Mouse (Mus musculus) R1 (cell line): Measurements from ENCODE around the gene Tut7.
"Not testable (repeated sequence)": the region's sequence is repeated elsewhere in the genome, so short reads cannot be mapped to it uniquely, and the experiment has no call there.

Source experiments
- DNase-seq: peaks from one replicate; pipeline ENCODE4 v3.0.0-alpha.2; 2018; ENCODE audit warnings: low read depth, low spot score

The Tut7 gene

DNA sequence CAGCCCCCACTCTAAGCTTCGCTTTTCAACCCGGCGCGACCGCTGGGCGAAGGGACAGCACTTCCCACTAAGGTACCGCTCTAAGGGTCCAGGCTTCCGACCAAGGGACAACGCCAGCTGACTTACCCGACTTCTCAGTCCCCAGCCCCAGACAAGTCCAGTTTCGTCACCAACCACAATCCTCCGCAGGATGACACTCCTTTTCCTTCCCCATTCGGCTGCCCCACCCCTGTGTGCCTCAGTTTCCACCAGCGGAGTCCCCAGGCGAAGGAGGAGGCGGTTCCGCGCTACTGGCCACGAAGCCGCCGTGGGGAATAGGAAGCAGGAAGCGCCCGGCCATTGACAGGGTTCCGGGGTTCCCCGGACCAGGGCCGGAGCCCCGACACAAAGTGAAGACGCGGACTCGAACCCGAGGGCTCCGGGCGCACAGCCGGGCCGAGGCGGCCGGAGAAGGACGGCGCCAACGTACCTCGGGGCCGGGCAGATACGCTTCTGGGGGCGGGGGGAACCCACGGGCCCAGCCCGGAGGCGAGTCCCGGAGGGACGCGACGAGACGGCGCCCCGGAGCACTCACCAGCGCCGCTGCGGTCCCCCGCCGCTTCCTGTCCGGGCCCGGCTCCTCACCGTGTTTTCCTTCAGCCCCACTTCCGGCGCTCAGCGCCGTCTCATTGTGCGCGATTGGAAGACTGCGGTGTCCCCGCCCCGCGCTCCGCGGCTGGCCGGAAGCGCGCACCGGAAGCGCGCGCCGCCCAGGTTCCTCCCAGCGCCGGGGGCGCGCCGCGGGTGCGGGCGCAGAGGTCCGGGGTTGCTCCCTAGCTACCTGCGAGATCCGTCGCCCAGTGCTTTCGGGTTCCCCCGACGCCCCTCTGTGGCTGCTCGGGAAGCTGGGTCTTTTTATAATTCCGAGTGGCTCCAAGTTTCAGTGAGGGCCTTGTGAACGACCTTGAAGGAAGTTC lies at the start of gene Tut7:
Tut7 (minus strand) TSS at position 641 of the 956 bp plus-strand sequence.
- peak; percentile 96 for DNase-seq

- DNase-seq, result no peak
Measured at GRCm38 (mm10) chr13:59872446-59872845, 49.5 kb upstream of the Tut7 start.

DNA sequence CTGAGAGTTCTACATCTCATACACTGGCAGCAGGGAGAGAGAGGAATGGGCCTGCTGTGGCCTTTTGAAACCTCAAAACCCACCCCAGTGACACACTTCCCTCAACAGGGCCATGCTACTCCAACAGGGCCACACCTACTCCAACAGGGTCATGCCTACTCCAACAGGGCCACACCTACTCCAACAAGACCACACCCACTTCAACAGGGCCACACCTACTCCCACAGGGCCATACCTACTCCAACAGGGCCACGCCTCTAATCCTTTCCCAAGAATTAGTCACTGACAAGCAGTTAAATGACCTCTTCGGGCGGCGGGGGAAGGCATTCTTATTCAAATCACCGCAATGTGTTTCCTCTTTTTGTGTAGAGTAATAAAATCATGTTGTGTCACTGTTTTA lies 47.1 kb upstream of the Tut7 start:
- peak; percentile 95 for DNase-seq

- peak; percentile 54 for DNase-seq
Measured at GRCm38 (mm10) chr13:59868011-59868649, 45.2 kb upstream of the Tut7 start.

- no peak for DNase-seq
Measured at GRCm38 (mm10) chr13:59867103-59867502, 44.2 kb upstream of the Tut7 start.

DNA sequence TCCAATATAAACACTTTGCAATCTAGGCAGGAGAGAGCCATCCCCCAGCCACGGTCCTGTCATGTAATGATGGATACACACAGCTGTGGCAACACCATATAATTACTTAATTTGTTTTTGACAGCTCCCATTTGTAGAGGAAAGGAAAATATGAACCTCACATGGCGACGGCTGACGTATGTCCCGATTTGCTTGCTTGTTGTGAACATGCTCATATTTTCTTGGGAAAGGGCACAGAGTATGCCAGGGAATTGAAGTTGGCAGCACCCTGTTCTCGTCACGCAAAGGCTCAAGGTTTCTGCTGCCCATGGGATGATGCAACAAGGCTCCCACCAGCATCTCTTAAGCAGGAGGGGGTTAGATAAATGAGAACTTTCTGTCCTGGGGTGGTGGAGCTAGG lies 36.6 kb upstream of the Tut7 start:
- DNase-seq, result no peak

DNA sequence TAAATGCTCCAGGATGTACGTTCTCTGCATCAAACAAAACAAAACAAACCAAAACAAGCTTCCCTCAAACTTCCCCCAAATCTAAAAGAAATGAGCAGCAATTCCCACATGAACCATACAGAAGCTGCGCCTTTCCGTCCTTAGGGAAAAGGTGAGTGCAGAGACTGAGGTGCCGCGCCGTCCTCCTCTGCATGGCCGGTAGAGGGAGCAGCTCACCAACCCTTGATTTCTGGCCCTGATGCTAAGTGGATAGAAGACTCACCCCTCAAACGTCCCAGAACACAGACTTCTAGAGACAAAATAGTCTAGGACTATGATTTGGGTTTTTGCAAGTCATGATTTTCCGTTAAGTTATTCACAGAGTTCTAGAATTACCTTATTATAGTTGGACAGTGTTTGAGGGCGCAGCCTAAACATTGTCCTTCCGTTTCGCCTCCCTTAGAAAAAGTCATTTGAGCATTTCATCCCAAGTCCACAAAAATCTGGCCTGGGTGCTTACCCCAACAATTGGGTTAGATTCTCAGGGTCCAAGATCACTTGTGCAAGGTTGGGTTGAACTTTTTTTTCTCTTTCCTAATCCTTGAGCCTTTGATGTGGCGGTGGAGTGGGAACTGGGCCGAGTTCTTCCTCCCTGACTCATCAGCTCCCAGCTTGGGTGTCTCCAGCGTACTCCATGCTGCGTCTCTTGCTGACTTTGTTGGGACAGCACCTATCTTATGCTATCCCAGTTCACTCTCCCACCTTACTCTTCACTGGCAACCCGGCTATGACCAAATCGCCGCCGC lies 33.5 kb upstream of the Tut7 start:
- peak; percentile 76 for DNase-seq

DNA sequence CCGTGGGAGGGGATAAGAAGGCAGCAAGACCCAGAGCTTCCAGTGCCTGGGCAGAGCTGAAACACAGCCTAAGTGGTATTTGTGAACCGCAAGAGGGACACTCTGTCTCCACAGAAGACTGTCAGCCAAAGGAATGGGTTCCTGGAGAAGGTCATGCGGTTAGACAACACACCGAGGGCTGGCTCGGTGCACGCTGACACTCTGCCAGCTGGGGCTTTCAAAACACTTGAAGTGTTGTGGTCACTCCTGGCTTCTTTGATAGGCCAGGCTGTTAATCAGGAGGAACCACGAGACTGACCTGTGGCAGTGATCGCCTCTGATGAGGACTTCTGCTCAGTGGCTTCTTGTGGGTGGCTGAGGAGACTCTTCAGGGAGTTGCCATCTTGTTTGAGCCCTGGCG lies 30.5 kb upstream of the Tut7 start:
- no peak for DNase-seq

- no peak for DNase-seq
Measured at GRCm38 (mm10) chr13:59850373-59850772, 27.4 kb upstream of the Tut7 start.

- no peak for DNase-seq
Measured at GRCm38 (mm10) chr13:59844661-59845060, 21.7 kb upstream of the Tut7 start.

DNA sequence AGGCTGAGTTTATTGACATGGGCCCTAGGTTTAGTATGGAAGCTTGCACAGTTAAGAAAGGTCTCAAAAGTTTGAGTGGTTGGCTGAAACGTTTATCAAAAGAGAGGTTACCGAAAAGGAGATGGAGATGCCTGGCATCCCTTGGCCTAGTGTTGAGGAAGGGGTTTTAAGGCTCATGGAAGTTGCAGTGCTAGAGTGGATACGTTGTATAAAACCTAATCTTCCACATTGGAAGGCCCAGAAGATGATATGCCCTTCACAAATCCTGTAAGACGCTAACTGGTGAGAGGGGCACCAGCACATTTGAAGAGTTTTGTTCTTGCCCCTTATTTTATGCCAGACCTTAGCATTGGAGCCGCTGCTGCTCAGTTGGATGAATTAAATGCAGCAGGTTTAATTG lies 21.0 kb upstream of the Tut7 start:
- DNase-seq, result no peak

DNA sequence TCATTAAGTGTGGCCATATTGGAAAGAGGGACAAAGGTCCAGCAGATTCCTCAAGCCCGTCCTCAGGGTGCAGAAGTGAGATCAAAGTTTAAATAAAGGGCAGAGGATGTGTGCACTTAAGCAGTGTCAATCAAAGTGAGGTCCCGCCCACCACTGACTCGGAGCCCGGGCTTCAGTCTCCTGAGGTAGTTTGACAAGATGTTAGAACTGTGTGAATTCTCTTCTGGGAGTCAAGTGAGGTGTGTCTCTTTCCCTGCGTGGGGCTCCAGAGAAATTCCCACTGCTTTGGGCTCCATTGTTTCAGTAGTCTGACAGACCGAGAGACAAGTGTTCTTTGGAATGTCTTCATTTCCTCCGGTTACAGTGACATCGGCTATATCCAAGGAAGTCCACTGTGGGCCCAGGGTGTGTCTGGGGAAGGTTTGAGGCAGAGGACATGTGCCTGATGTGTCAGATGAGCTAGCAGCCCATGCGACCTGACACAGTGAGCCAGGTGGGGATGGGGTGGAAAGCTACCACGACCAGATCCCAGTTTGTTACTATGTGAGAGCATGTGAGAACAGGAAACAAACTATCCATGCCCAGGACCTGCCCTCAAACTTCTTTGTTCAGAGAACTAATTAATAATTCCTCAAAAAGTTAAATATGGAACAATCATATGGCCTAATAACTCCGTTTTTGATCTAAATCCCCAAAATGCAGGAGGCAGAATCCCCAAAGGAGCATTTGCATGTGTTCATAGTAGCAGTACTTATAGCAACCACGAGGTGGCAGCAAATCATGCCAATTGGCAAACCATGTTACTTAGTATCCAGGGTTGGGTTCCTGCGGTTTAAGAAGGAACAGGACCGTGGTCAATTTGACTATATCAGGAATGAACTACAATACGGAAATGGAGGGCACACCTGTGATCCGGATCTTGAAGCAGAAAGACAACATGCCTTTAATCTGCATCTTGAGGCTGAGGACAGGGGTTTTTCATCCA lies 19.6 kb upstream of the Tut7 start:
- peak; percentile 84 for DNase-seq

- not testable (repeated sequence) for DNase-seq
Measured at GRCm38 (mm10) chr13:59841761-59842160, 18.8 kb upstream of the Tut7 start.

- DNase-seq, result peak; percentile 94
Measured at GRCm38 (mm10) chr13:59840429-59841169, 17.7 kb upstream of the Tut7 start.

DNA sequence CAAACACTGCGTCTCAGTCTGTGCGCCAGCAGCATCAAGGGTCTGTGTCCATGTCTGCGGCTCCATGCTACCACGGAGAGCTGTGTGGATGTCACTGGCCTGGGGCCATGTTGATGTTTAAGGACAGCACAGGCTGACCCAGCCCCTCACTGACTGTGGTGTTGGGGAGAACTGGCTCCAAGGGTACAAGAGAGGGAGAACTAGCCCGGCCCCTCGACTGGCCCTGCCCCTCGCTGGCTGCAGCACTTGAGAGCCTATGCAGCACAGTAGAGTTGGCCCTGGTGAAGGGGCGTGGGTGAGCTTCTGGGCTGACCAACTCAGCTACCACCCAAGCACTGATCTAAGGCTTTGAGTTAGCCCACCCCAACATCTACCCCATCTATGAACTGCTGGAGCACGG lies 16.4 kb upstream of the Tut7 start:
- DNase-seq, result peak; percentile 32

- no peak for DNase-seq
Measured at GRCm38 (mm10) chr13:59838464-59838863, 15.5 kb upstream of the Tut7 start.

DNA sequence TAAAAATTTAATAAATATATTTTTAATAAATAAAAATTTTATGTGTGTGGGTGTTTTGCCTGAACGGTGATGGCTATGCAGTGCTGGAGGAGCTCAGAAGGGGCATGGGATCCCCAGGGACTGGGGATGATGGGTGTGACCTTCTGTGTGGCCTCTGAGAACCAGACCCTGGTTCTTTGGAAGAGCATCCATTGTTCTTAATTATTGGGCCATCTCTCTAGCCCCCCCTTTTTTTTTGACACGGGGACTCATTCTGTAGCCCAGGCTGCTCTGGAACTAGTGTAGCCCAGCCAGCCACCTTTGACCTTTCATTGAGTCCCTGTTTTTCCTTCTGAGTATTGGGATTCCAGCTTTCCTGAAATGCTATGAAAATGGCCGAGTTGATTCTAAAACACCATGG lies 13.9 kb upstream of the Tut7 start:
- DNase-seq, result no peak

DNA sequence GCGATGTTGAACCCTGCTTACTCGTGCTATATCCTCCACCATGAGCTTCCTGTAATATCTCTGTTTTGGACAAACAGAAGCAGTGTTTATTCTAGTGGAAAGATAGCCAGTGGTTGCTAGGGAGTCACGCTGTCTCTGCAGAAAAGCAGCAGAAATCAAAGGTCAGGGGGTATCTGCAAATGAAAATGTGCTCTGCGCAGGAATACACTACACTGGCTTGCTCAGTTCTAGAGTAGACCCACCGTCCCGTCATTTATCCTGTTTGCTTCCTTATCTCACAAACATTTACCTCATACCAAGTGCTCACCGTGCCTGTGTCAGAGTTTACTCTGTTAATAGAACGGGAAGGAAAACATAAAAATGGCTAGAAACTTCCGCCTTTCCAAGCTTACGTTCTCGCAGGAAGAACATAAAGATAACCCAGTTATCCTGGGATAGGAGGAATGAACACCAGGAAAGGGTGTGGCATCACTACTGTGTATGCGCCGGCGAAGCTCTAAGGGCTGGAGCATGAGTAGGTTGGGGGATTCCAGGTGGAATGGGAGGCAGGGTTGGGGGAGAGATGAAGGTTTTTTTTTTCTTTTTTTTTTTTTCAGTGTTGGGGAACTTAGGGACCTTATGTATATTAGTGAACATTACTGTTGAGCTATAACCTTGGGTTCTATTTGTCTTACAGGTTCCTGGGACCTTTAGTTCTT lies 13.3 kb upstream of the Tut7 start:
- peak; percentile 26 for DNase-seq

- peak; percentile 28 for DNase-seq
Measured at GRCm38 (mm10) chr13:59834786-59835452, 12.0 kb upstream of the Tut7 start.
